Mouse (Mus musculus) heart, postnatal 0 days (tissue): ENCODE results near the gene Paqr7. TPM values are rescaled to one million over a fixed set of nuclear protein-coding genes. Genes with fewer than 3 reads are reported as not detected.

ENCODE experiments used
- ATAC-seq: fragments of 200-750 bp; cut with Nextera tagmentation; 2 replicates; pipeline ENCODE4 v1.8.0; 2017; ENCODE audit warnings: low read depth, moderate number of reproducible peaks, moderate library complexity; ENCODE audit not compliant: insufficient read depth
- DNase-seq: peaks from one replicate; pipeline ENCODE4 v3.0.0-alpha.2; 2016; ENCODE audit warnings: low spot score
- H3K27ac ChIP-seq: fragments of 300-500 bp; sonication (generic); 2 replicates; pipeline ENCODE4 v1.5.1; 2014; ENCODE audit warnings: low read depth, mild to moderate bottlenecking
- H3K27me3 ChIP-seq: fragments of 300-500 bp; sonication (generic); 2 replicates; pipeline ENCODE4 v1.6.1; 2014; ENCODE audit warnings: low read length, mixed read lengths; ENCODE audit not compliant: control insufficient read depth, insufficient read depth
- H3K36me3 ChIP-seq: fragments of 300-500 bp; sonication (generic); replicated peaks from 2 replicates; pipeline ENCODE4 v1.6.1; 2014; ENCODE audit warnings: low read length, mixed read lengths; ENCODE audit not compliant: control insufficient read depth, insufficient read depth
- H3K4me1 ChIP-seq: fragments of 300-500 bp; sonication (generic); 2 replicates; pipeline ENCODE4 v1.6.1; 2014; ENCODE audit warnings: antibody characterized with exemption; ENCODE audit not compliant: control insufficient read depth, insufficient read depth
- H3K4me2 ChIP-seq: fragments of 300-500 bp; sonication (generic); 2 replicates; pipeline ENCODE4 v1.6.1; 2014; ENCODE audit warnings: low read depth, mild to moderate bottlenecking, low read length, moderate library complexity
- H3K4me3 ChIP-seq: fragments of 300-500 bp; sonication (generic); 2 replicates; pipeline ENCODE4 v1.5.1; 2014; ENCODE audit warnings: low read depth, low read length
- H3K9ac ChIP-seq: fragments of 300-500 bp; sonication (generic); replicated peaks from 2 replicates; pipeline ENCODE4 v1.6.1; 2014; ENCODE audit warnings: low read depth, low read length, mixed read lengths
- H3K9me3 ChIP-seq: fragments of 300-500 bp; sonication (generic); replicated peaks from 2 replicates; pipeline ENCODE4 v1.6.1; 2016; ENCODE audit warnings: low read length; ENCODE audit not compliant: control insufficient read depth
- CTCF ChIP-seq: IDR thresholded peaks from 2 replicates; pipeline ENCODE4 v1.5.1; 2016; ENCODE audit warnings: antibody characterized with exemption, control low read depth, low read depth
- EP300 ChIP-seq: IDR thresholded peaks from 2 replicates; pipeline ENCODE4 v1.6.1; 2016; ENCODE audit warnings: antibody characterized with exemption, low read depth
- WGBS: fragments of 180-500 bp; shearing (Covaris S2); extraction: QIAGEN DNeasy Blood & Tissue Kit; methylation state at CpG from one replicate; pipeline ENCODE4 v1.1.7; 2014; 5-methylcytosine and 5-hydroxymethylcytosine counted together
- polyA plus RNA-seq: library from polyadenylated mRNA; unstranded; fragments of >200 nt; fragmentation: Nextera tagmentation; extraction: Ambion mirVana; gene quantifications from 2 replicates; pipeline ENCODE4 v1.2.1, GENCODE M21; 2015
- total RNA-seq: library from RNA; depleted of rRNA; stranded (reverse); fragments of >200 nt; gene quantifications from 2 replicates; pipeline ENCODE4 v1.2.3, GENCODE M21; 2014; ENCODE audit warnings: low replicate concordance

Gene Paqr7
- total and polyA plus RNA-seq, 2 experiments from 2014 or later: 15.4 to 25.4 TPM

- H3K27ac ChIP-seq: peak overlapping the region; percentile 92
- H3K9ac ChIP-seq: no peak overlapping the region
- H3K36me3 ChIP-seq: peaks cover 14% of the 10 kb centered on the region; the same call in 1 of the 2 replicates
- TF ChIP-seq CTCF: no peak
- TF ChIP-seq EP300: no peak
- H3K4me2 ChIP-seq: peak overlapping the region; percentile 20
- peaks cover 11% of the 10 kb centered on the region for H3K4me1 ChIP-seq
- DNase-seq: peak; percentile 90
- no peaks in the 10 kb centered on the region for H3K9me3 ChIP-seq
- ATAC-seq: peak; percentile 89
- no peaks in the 10 kb centered on the region for H3K27me3 ChIP-seq
- 7% methylated on average over 8 of the region's 8 CpGs for WGBS
- H3K4me3 ChIP-seq: no peak overlapping the region
Observed at GRCm38 (mm10) chr4:134516981-134517380, 20.5 kb downstream of the Paqr7 start.

- H3K9ac ChIP-seq: no peak overlapping the region
- no peak overlapping the region for H3K4me3 ChIP-seq
- peaks cover 11% of the 10 kb centered on the region for H3K4me1 ChIP-seq
- ATAC-seq (no peak; the same call in 1 of the 2 replicates), DNase-seq (no peak)
- WGBS: 46% methylated on average over 10 of the region's 10 CpGs
- TF ChIP-seq EP300: no peak
- TF ChIP-seq CTCF: no peak
- peaks cover 14% of the 10 kb centered on the region; the same call in 1 of the 2 replicates for H3K36me3 ChIP-seq
- no peaks in the 10 kb centered on the region for H3K9me3 ChIP-seq
- peak overlapping the region; percentile 20; the same call in 1 of the 2 replicates for H3K4me2 ChIP-seq
- no peaks in the 10 kb centered on the region for H3K27me3 ChIP-seq
- H3K27ac ChIP-seq: peak overlapping the region; percentile 92
Observed at GRCm38 (mm10) chr4:134517719-134518118, 21.2 kb downstream of the Paqr7 start.

- H3K36me3 ChIP-seq: peaks cover 14% of the 10 kb centered on the region; the same call in 1 of the 2 replicates
- no peaks in the 10 kb centered on the region for H3K27me3 ChIP-seq
- no peak for TF ChIP-seq CTCF
- no peak for TF ChIP-seq EP300
- no peaks in the 10 kb centered on the region for H3K9me3 ChIP-seq
- H3K4me3 ChIP-seq: no peak overlapping the region
- DNase-seq (no peak), ATAC-seq (no peak)
- no peak overlapping the region for H3K4me2 ChIP-seq
- no peak overlapping the region for H3K27ac ChIP-seq
- H3K4me1 ChIP-seq: peaks cover 11% of the 10 kb centered on the region
- WGBS: 90% methylated on average over 4 of the region's 4 CpGs
- H3K9ac ChIP-seq: no peak overlapping the region
Observed at GRCm38 (mm10) chr4:134518541-134518940, 22.0 kb downstream of the Paqr7 start.

- Histone ChIP-seq H3K27me3 (no peaks in the 10 kb centered on the region), H3K36me3 (peaks cover 18% of the 10 kb centered on the region), H3K9ac (no peak overlapping the region), H3K9me3 (no peaks in the 10 kb centered on the region), H3K4me1 (peaks cover 11% of the 10 kb centered on the region), H3K4me2 (no peak overlapping the region), H3K27ac (no peak overlapping the region), H3K4me3 (no peak overlapping the region)
- DNase-seq (no peak), ATAC-seq (no peak)
- TF ChIP-seq EP300 (no peak), CTCF (no peak)
Observed at GRCm38 (mm10) chr4:134519281-134519680, 22.8 kb downstream of the Paqr7 start.

- Histone ChIP-seq H3K4me1 (no peaks in the 10 kb centered on the region; the same call in 1 of the 2 replicates), H3K9me3 (no peaks in the 10 kb centered on the region), H3K36me3 (peaks cover 58% of the 10 kb centered on the region), H3K27me3 (no peaks in the 10 kb centered on the region), H3K9ac (no peak overlapping the region), H3K4me2 (no peak overlapping the region), H3K27ac (no peak overlapping the region), H3K4me3 (no peak overlapping the region)
- ATAC-seq (no peak), DNase-seq (no peak)
- TF ChIP-seq EP300 (no peak), CTCF (no peak)
- 76% methylated on average over 4 of the region's 4 CpGs for WGBS
Observed at GRCm38 (mm10) chr4:134523447-134523846, 26.9 kb downstream of the Paqr7 start.

GRCm38 (mm10) chr4:134525806-134526205, 29.3 kb downstream of the Paqr7 start:
- DNase-seq (no peak), ATAC-seq (no peak)
- H3K4me2 ChIP-seq: no peak overlapping the region
- no peaks in the 10 kb centered on the region for H3K9me3 ChIP-seq
- TF ChIP-seq EP300 (no peak), CTCF (no peak)
- H3K27ac ChIP-seq: no peak overlapping the region
- H3K9ac ChIP-seq: no peak overlapping the region
- no peaks in the 10 kb centered on the region for H3K27me3 ChIP-seq
- H3K4me3 ChIP-seq: no peak overlapping the region
- H3K4me1 ChIP-seq: no peaks in the 10 kb centered on the region
- peaks cover 76% of the 10 kb centered on the region for H3K36me3 ChIP-seq
- WGBS: 75% methylated on average over 5 of the region's 5 CpGs
